Mouse (Mus musculus) midbrain, embryonic 12.5 days (tissue): ENCODE measurements around the gene Tlk1. TPM values are rescaled to one million over a fixed set of nuclear protein-coding genes. Genes with fewer than 3 reads are reported as not detected.

Source experiments
- ATAC-seq: fragments of 200-750 bp; cut with Nextera tagmentation; 2 replicates; pipeline ENCODE4 v1.8.0; 2017; ENCODE audit warnings: low read depth, moderate TSS enrichment, moderate library complexity; ENCODE audit not compliant: low FRiP score
- H3K27ac ChIP-seq: fragments of 300-500 bp; sonication (generic); replicated peaks from 2 replicates; pipeline ENCODE4 v1.5.1; 2016; ENCODE audit warnings: mild to moderate bottlenecking
- H3K27me3 ChIP-seq: fragments of 300-500 bp; sonication (generic); 2 replicates; pipeline ENCODE4 v1.6.1; 2016; ENCODE audit warnings: mild to moderate bottlenecking
- H3K36me3 ChIP-seq: fragments of 300-500 bp; sonication (generic); 2 replicates; pipeline ENCODE4 v1.6.1; 2016
- H3K4me1 ChIP-seq: fragments of 300-500 bp; sonication (generic); 2 replicates; pipeline ENCODE4 v1.6.1; 2016
- H3K4me2 ChIP-seq: fragments of 300-500 bp; sonication (generic); replicated peaks from 2 replicates; pipeline ENCODE4 v1.6.1; 2016; ENCODE audit warnings: mild to moderate bottlenecking, moderate library complexity
- H3K4me3 ChIP-seq: fragments of 300-500 bp; sonication (generic); 2 replicates; pipeline ENCODE4 v1.5.1; 2016; ENCODE audit warnings: mild to moderate bottlenecking
- H3K9ac ChIP-seq: fragments of 300-500 bp; sonication (generic); replicated peaks from 2 replicates; pipeline ENCODE4 v1.6.1; 2016; ENCODE audit warnings: mild to moderate bottlenecking, moderate library complexity
- H3K9me3 ChIP-seq: fragments of 300-500 bp; sonication (generic); 2 replicates; pipeline ENCODE4 v1.6.1; 2016; ENCODE audit warnings: mild to moderate bottlenecking
- WGBS: fragments of 180-500 bp; shearing (Covaris S2); methylation state at CpG from one replicate; pipeline ENCODE4 v1.1.7; 2016; 5-methylcytosine and 5-hydroxymethylcytosine counted together
- polyA plus RNA-seq: library from polyadenylated mRNA; unstranded; fragments of >200 nt; fragmentation: Nextera tagmentation; extraction: Ambion mirVana; gene quantifications from 2 replicates; pipeline ENCODE4 v1.2.1, GENCODE M21; 2016

Gene Tlk1
- polyA plus RNA-seq, 1 experiment from 2014 or later, result 35.4 TPM

DNA sequence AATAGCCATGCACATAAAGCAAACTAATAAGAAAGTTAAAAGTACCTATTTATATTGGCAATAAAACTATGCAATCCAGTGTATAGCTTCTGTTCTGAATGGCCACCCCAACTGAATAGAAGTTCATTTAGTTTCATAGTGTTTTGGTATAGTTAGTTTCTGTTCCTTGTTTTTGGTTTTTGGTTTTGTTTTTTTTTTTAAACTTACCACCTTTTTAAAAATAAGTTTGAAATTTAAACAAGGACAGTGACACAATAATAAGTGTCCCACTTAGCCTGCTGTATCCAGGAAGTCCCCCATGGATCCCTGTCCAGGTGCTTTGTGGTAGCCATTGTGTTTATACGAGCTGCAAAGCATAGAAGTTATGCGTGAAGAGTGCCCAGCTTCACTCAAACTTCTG is 156.3 kb downstream of the Tlk1 start:
- H3K4me3 ChIP-seq, result no peak overlapping the region
- H3K4me1 ChIP-seq, result no peaks in the 10 kb centered on the region
- H3K27ac ChIP-seq, result no peak overlapping the region
- no peaks in the 10 kb centered on the region for H3K36me3 ChIP-seq
- WGBS, result 80% methylated on average over 2 of the region's 2 CpGs
- no peak overlapping the region for H3K4me2 ChIP-seq
- H3K9ac ChIP-seq, result no peak overlapping the region
- H3K9me3 ChIP-seq, result no peaks in the 10 kb centered on the region
- H3K27me3 ChIP-seq, result no peaks in the 10 kb centered on the region
- ATAC-seq, result no peak

GRCm38 (mm10) chr2:70667016-70667415 is 158.5 kb downstream of the Tlk1 start:
- Histone ChIP-seq H3K27ac (no peak overlapping the region), H3K4me2 (no peak overlapping the region), H3K4me3 (no peak overlapping the region), H3K4me1 (peaks cover 14% of the 10 kb centered on the region), H3K9ac (no peak overlapping the region), H3K36me3 (no peaks in the 10 kb centered on the region), H3K27me3 (no peaks in the 10 kb centered on the region), H3K9me3 (no peaks in the 10 kb centered on the region)
- WGBS, result 93% methylated on average over 7 of the region's 7 CpGs
- ATAC-seq, result no peak

DNA sequence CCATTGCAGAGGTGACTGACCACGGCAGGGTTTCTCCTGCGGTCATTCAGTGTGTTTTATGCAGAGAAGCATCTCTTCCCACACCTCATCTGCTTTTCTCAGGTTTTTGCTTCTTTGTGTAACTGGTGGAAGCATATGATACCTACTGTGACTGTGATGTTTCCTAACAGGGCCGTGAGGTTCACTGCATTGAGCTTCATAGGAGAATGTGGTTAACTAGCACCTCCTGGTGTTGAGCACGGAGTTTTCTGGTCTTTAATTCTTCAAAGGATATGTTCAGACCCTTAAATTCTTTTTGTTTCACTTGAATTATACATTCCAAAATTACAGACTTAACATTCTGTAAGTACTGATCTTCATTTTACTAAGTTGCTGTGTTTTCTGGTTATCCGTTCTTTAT is 161.8 kb downstream of the Tlk1 start:
- Histone ChIP-seq H3K4me1 (peaks cover 15% of the 10 kb centered on the region), H3K9ac (no peak overlapping the region), H3K4me2 (no peak overlapping the region), H3K9me3 (no peaks in the 10 kb centered on the region), H3K4me3 (no peak overlapping the region), H3K27ac (no peak overlapping the region), H3K27me3 (no peaks in the 10 kb centered on the region), H3K36me3 (no peaks in the 10 kb centered on the region)
- WGBS, result 80% methylated on average over 5 of the region's 5 CpGs
- no peak for ATAC-seq

Other genes with a start within 250 kb of the Tlk1 start
- gene Gorasp2, start 164.2 kb downstream of the Tlk1 start, polyA plus RNA-seq, result 133 and 137 TPM in 2 replicates
- gene Gm26558, start 163.6 kb downstream of the Tlk1 start, polyA plus RNA-seq, result 3.4 and 3.6 TPM in 2 replicates
- 42.2 and 47.7 TPM in 2 replicates for gene Dcaf17, start 229.6 kb upstream of the Tlk1 start, polyA plus RNA-seq
- 19.0 and 19.9 TPM in 2 replicates for gene Mettl8, start 229.9 kb upstream of the Tlk1 start, polyA plus RNA-seq